In the genomic region with DNA sequence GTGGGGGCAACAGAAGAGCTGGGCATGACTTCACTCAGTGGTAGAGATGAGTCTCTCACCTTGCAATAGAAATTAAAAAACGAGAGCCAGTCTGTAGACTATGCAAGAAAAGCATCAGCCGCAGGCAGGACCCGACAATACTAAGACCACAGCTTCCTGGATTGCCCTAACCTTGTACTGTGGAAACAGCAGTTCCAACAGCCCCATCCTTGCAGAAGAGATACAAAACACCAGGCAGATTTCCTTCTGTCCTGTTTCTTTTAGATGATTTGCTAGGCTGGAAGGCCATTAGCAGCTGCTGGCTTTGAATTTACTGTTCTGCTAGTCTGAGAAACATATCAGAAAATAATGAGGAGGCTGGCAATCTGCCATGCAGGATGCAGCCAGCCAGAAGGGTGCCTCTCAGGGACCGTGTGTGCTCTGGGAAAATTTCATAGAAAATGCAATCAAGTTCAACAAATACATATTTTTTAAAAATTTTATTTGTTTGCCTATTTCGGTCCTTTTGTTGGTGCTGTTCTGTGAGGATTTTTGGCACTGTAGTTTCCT, we compare ENCODE assay signal across 14 mouse cellular contexts. TPM values are rescaled to one million over a fixed set of nuclear protein-coding genes. Genes with fewer than 3 reads are reported as not detected.
DNase-seq lines count a peak whose midpoint lies in the region; ATAC-seq and TF ChIP-seq lines count a peak whose summit lies in the region.
"Had no signal": no experiment of that assay in that cellular context is flagged by ENCODE, and none has a peak within 500 bp of the region (broad histone marks: within the 10 kb centered on the region; RNA-seq: fewer than 3 reads in every experiment).

No protein-coding gene starts in this region.

- H3K27me3 ChIP-seq in forebrain, embryonic 13.5 days: no peaks in the 10 kb centered on the region
- no peaks in the 10 kb centered on the region for H3K27me3 ChIP-seq in forebrain, embryonic 11.5 days (ENCODE audit: control insufficient read depth, insufficient read depth, low read length)
- H3K27me3 ChIP-seq in midbrain, embryonic 14.5 days (ENCODE audit: control insufficient read depth, insufficient read depth, low read length): no peaks in the 10 kb centered on the region
- no peaks in the 10 kb centered on the region for H3K27me3 ChIP-seq in midbrain, embryonic 13.5 days
- no peaks in the 10 kb centered on the region for H3K27me3 ChIP-seq in hindbrain, embryonic 16.5 days (replicated peaks; ENCODE audit: control insufficient read depth, insufficient read depth, low read length)
- H3K27me3 ChIP-seq: embryonic facial prominence, embryonic 12.5 days had no signal

- peak; percentile 85 for ATAC-seq in forebrain, embryonic 13.5 days
- ATAC-seq in forebrain, embryonic 11.5 days (replicated peaks; ENCODE audit: low FRiP score): no peak
- no peak for ATAC-seq in midbrain, embryonic 14.5 days (ENCODE audit: low FRiP score, low TSS enrichment)
- ATAC-seq in midbrain, embryonic 13.5 days: no peak
- peak; percentile 69 for ATAC-seq in hindbrain, embryonic 16.5 days

- H3K4me2 ChIP-seq in forebrain, embryonic 13.5 days: no peak overlapping the region
- no peak overlapping the region for H3K4me2 ChIP-seq in forebrain, embryonic 11.5 days (ENCODE audit: low read depth, low read length, severe bottlenecking)
- no peak overlapping the region for H3K4me2 ChIP-seq in midbrain, embryonic 14.5 days (ENCODE audit: low read length)
- no peak overlapping the region for H3K4me2 ChIP-seq in midbrain, embryonic 13.5 days (replicated peaks)
- no peak overlapping the region for H3K4me2 ChIP-seq in hindbrain, embryonic 16.5 days (ENCODE audit: low read length)
- H3K4me2 ChIP-seq: embryonic facial prominence, embryonic 12.5 days had no signal

- H3K27ac ChIP-seq in forebrain, embryonic 13.5 days: peak overlapping the region; percentile 44; the same call in 1 of the 2 replicates
- H3K27ac ChIP-seq in forebrain, embryonic 11.5 days (ENCODE audit: low read depth, low read length): no peak overlapping the region
- 0 out of 2 replicates have a peak overlapping the region, but pooled peaks have one; percentile 0 for H3K27ac ChIP-seq in midbrain, embryonic 14.5 days (replicated peaks; ENCODE audit: low read depth, low read length)
- no peak overlapping the region for H3K27ac ChIP-seq in midbrain, embryonic 13.5 days
- 0 out of 2 replicates have a peak overlapping the region, but pooled peaks have one; percentile 25 for H3K27ac ChIP-seq in hindbrain, embryonic 16.5 days (ENCODE audit: low read depth, low read length)
- H3K27ac ChIP-seq: embryonic facial prominence, embryonic 12.5 days had no signal

- TF ChIP-seq POLR2A in brain, embryonic 14.5 days (IDR thresholded peaks at IDR 0.05; ENCODE audit: borderline replicate concordance, extremely low read depth, insufficient read depth, insufficient read length, poor library complexity, severe bottlenecking): no peak

- no peak for DNase-seq in forebrain, embryonic 11.5 days (ENCODE audit: low spot score)
- peak; percentile 69 for DNase-seq in midbrain, embryonic 14.5 days
- DNase-seq in brain, embryonic 14.5 days (ENCODE audit: low read depth): peak; percentile 88
- no peak for DNase-seq in thymus, postnatal 36 days
- no peak for DNase-seq in left cerebral cortex, adult 8-10 months (ENCODE audit: low spot score in 2 of 2)

- no peaks in the 10 kb centered on the region for H3K9me3 ChIP-seq in forebrain, embryonic 13.5 days (replicated peaks)
- H3K9me3 ChIP-seq in forebrain, embryonic 11.5 days (ENCODE audit: control insufficient read depth, low read length): no peaks in the 10 kb centered on the region
- H3K9me3 ChIP-seq in midbrain, embryonic 14.5 days (ENCODE audit: control insufficient read depth, low read length): no peaks in the 10 kb centered on the region
- H3K9me3 ChIP-seq in midbrain, embryonic 13.5 days: no peaks in the 10 kb centered on the region
- no peaks in the 10 kb centered on the region for H3K9me3 ChIP-seq in hindbrain, embryonic 16.5 days (ENCODE audit: control insufficient read depth, low read length)
- H3K9me3 ChIP-seq: embryonic facial prominence, embryonic 12.5 days had no signal

- no peak for TF ChIP-seq CTCF in brain, embryonic 14.5 days (IDR thresholded peaks at IDR 0.05; ENCODE audit: borderline replicate concordance, extremely low read depth, insufficient read depth, insufficient read length)

- peaks cover 6% of the 10 kb centered on the region for H3K4me1 ChIP-seq in forebrain, embryonic 13.5 days
- H3K4me1 ChIP-seq in forebrain, embryonic 11.5 days (replicated peaks; ENCODE audit: control insufficient read depth, insufficient read depth, low read length): no peaks in the 10 kb centered on the region
- no peaks in the 10 kb centered on the region for H3K4me1 ChIP-seq in midbrain, embryonic 14.5 days (ENCODE audit: control insufficient read depth, insufficient read depth, low read length)
- no peaks in the 10 kb centered on the region; the same call in 1 of the 2 replicates for H3K4me1 ChIP-seq in midbrain, embryonic 13.5 days (replicated peaks)
- no peaks in the 10 kb centered on the region for H3K4me1 ChIP-seq in hindbrain, embryonic 16.5 days (ENCODE audit: control insufficient read depth, insufficient read depth, low read depth, low read length)
- H3K4me1 ChIP-seq: embryonic facial prominence, embryonic 12.5 days had no signal

- no peak overlapping the region for H3K9ac ChIP-seq in forebrain, embryonic 13.5 days
- no peak overlapping the region for H3K9ac ChIP-seq in forebrain, embryonic 11.5 days (ENCODE audit: low read length)
- H3K9ac ChIP-seq in midbrain, embryonic 14.5 days (replicated peaks; ENCODE audit: low read length): no peak overlapping the region
- no peak overlapping the region for H3K9ac ChIP-seq in midbrain, embryonic 13.5 days (replicated peaks)
- no peak overlapping the region for H3K9ac ChIP-seq in hindbrain, embryonic 16.5 days (ENCODE audit: low read depth, low read length)
- H3K9ac ChIP-seq: embryonic facial prominence, embryonic 12.5 days had no signal

- H3K36me3 ChIP-seq in forebrain, embryonic 13.5 days (ENCODE audit: poor library complexity, severe bottlenecking): no peaks in the 10 kb centered on the region
- no peaks in the 10 kb centered on the region for H3K36me3 ChIP-seq in forebrain, embryonic 11.5 days (ENCODE audit: control insufficient read depth, insufficient read depth, low read length)
- no peaks in the 10 kb centered on the region for H3K36me3 ChIP-seq in midbrain, embryonic 14.5 days (ENCODE audit: control insufficient read depth, insufficient read depth, low read length)
- H3K36me3 ChIP-seq in midbrain, embryonic 13.5 days: no peaks in the 10 kb centered on the region
- H3K36me3 ChIP-seq in hindbrain, embryonic 16.5 days (ENCODE audit: control insufficient read depth, insufficient read depth, low read length): no peaks in the 10 kb centered on the region
- H3K36me3 ChIP-seq: embryonic facial prominence, embryonic 12.5 days had no signal

- no peak overlapping the region for H3K4me3 ChIP-seq in forebrain, embryonic 13.5 days
- H3K4me3 ChIP-seq in forebrain, embryonic 11.5 days (ENCODE audit: low read depth, low read length): no peak overlapping the region
- H3K4me3 ChIP-seq in midbrain, embryonic 14.5 days (replicated peaks; ENCODE audit: low read depth, low read length): no peak overlapping the region
- no peak overlapping the region for H3K4me3 ChIP-seq in midbrain, embryonic 13.5 days (replicated peaks)
- no peak overlapping the region for H3K4me3 ChIP-seq in hindbrain, embryonic 16.5 days (ENCODE audit: low read length)
- H3K4me3 ChIP-seq: embryonic facial prominence, embryonic 12.5 days; myocyte had no signal

- WGBS in forebrain, embryonic 13.5 days: 61% methylated on average over 5 of the region's 5 CpGs
- WGBS in forebrain, embryonic 11.5 days: 85% methylated on average over 5 of the region's 5 CpGs
- WGBS in midbrain, embryonic 14.5 days: 80% methylated on average over 5 of the region's 5 CpGs
- WGBS in midbrain, embryonic 13.5 days: 79% methylated on average over 5 of the region's 5 CpGs
- 67% methylated on average over 5 of the region's 5 CpGs for WGBS in hindbrain, embryonic 16.5 days

RNA-seq across cellular contexts. Expression of gene Otor, which starts 52.9 kb away (rescaled TPM):
- polyA plus RNA-seq in forebrain, embryonic 13.5 days (2015; fragmentation: Nextera tagmentation; extraction: Ambion mirVana): 0.89 and 2.7 TPM in 2 replicates
- 1.5 and 1.7 TPM in 2 replicates for polyA plus RNA-seq in forebrain, embryonic 11.5 days (2014; fragmentation: Nextera tagmentation; extraction: Ambion mirVana)
- 1.8 and 4.8 TPM in 2 replicates for polyA plus RNA-seq in midbrain, embryonic 14.5 days (2014; fragmentation: Nextera tagmentation; extraction: Ambion mirVana)
- 3.7 and 5.5 TPM in 2 replicates for polyA plus RNA-seq in midbrain, embryonic 13.5 days (2015; fragmentation: Nextera tagmentation; extraction: Ambion mirVana)
- 1.1 TPM in 2 replicates for polyA plus RNA-seq in brain, embryonic 14.5 days (2012; rRNA removed)
- 0.34 TPM in 1 of 2 replicates, not detected in the other for polyA plus RNA-seq in hindbrain, embryonic 16.5 days (2015; fragmentation: Nextera tagmentation; extraction: Ambion mirVana)
- total RNA-seq in left cerebral cortex, adult 8-10 months (2022): not detected
- total RNA-seq: granulocyte monocyte progenitor cell, adult 5-6 weeks had no signal
- polyA plus RNA-seq: C2C12; large intestine, adult 2 months; liver, embryonic 16.5 days; myocyte had no signal

Comparison
In these comparisons a context has a peak if more than half of its experiments do, and no peak if none do; other contexts are left out.
1. ATAC-seq: peak in forebrain, embryonic 13.5 days (single experiment) and hindbrain, embryonic 16.5 days (single experiment); none in forebrain, embryonic 11.5 days (single experiment), midbrain, embryonic 14.5 days (single experiment) and midbrain, embryonic 13.5 days (single experiment).
2. H3K27ac ChIP-seq: peak in forebrain, embryonic 13.5 days (single experiment), midbrain, embryonic 14.5 days (single experiment) and hindbrain, embryonic 16.5 days (single experiment); none in forebrain, embryonic 11.5 days (single experiment) and midbrain, embryonic 13.5 days (single experiment).
3. DNase-seq: peak in midbrain, embryonic 14.5 days (single experiment) and brain, embryonic 14.5 days (single experiment); none in forebrain, embryonic 11.5 days (single experiment), thymus, postnatal 36 days (0 of 2) and left cerebral cortex, adult 8-10 months (0 of 2).